Mouse (Mus musculus): ENCODE results near the gene Atxn1.

GRCm38 (mm10) chr13:45854531-45854930, 110.3 kb downstream of the Atxn1 start:
- TF ChIP-seq GATA1 (IDR thresholded peaks at IDR 0.05; ENCODE audit: borderline replicate concordance, low read length) (no peak), FLI1 (IDR thresholded peaks at IDR 0.05; ENCODE audit: low read length) (no peak)
